Mouse (Mus musculus) thymus, adult 2 months (tissue): ENCODE measurements around the gene Cd99l2.

Experiments
- CTCF ChIP-seq: fragments of 200-500 bp; IDR thresholded peaks from 2 replicates; pipeline ENCODE4 v1.5.1; 2012; ENCODE audit warnings: mild to moderate bottlenecking, control low read depth, low read length, moderate library complexity, borderline replicate concordance; ENCODE audit not compliant: control insufficient read depth, poor library complexity, insufficient read depth; ENCODE audit errors: extremely low read depth
- POLR2A ChIP-seq: fragments of 200-500 bp; IDR thresholded peaks from 2 replicates; pipeline ENCODE4 v1.6.1; 2012; ENCODE audit warnings: mild to moderate bottlenecking, low read length, control low read depth, moderate library complexity; ENCODE audit not compliant: control insufficient read depth, poor library complexity, insufficient read depth; ENCODE audit errors: extremely low read depth

DNA sequence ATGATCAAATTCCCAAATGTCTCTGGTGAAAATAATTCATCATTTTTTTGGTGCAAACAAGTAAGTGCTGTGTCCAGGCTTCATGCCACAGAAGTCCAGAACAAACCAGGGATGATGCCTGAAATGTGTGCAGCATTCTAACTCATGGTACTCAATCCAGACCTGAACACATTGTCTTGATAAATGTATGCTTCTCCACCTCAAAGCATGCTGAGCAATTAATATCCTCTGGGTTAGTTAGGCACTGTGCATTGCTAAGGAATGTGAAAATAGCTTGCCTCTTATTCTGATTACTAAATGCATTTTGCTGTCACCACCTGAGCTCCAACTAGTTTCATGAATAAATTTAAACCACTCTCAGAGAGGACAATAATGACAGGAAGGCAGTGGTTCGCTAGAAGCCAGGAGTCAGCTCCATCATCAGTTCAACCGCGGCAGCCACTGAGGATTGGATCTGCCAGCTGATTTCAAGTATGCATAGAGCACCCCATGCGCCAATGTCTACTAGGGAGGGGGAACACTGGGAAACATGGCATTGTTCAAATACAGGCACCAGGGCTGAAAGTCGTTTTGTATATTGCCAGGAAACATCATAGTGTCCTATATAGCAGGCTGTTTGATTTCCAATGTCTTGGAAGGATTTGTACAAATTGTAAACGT is 36.4 kb downstream of the Cd99l2 start:
- no peak for TF ChIP-seq POLR2A
- no peak for TF ChIP-seq CTCF
